Mouse (Mus musculus): ENCODE data around the gene Uri1. TPM values are rescaled to one million over a fixed set of nuclear protein-coding genes. Genes with fewer than 3 reads are reported as not detected.

The Uri1 gene
- total RNA-seq, 2 experiments from 2014 or later = 13.0 to 15.7 TPM

- DNase-seq = no peak
Observed at GRCm38 (mm10) chr7:37921681-37922430, 101.5 kb downstream of the Uri1 start.

- DNase-seq = no peak
Observed at GRCm38 (mm10) chr7:37918926-37919325, 104.4 kb downstream of the Uri1 start.

DNA sequence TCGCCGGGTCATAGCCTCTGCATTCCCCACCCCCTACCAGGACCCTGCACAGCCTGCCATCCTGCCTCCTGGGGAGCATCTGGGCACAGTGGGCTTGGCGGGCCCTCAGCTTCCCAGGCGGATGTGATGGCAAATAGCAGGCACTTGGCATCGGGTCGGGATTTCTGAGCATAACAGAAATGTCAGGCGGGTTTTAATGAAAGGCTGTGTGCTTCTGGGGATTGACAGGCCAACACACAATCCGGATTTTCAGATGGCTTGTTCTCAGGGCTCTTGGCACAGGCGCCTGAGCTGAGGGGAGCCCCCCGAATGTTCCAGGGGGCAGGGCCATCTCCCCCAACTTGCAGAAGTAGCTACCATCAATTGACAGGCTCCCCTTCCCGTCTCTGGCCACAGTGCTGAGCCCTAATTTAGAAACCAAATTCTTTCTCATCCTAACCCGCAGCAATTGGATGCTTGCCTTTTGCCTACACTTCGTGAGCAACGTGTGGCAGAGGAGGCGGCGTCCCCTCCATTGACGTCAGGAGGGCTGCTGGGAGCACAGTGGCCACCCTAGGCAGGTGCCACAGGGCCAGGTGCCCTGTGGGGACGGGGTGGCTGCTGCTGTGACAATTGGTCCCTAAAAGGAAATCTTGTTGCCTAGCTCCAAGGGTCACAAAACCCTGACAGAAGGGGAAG lies 106.5 kb downstream of the Uri1 start:
- no peak for DNase-seq

GRCm38 (mm10) chr7:37911802-37912122 lies 111.6 kb downstream of the Uri1 start:
- DNase-seq = no peak

DNA sequence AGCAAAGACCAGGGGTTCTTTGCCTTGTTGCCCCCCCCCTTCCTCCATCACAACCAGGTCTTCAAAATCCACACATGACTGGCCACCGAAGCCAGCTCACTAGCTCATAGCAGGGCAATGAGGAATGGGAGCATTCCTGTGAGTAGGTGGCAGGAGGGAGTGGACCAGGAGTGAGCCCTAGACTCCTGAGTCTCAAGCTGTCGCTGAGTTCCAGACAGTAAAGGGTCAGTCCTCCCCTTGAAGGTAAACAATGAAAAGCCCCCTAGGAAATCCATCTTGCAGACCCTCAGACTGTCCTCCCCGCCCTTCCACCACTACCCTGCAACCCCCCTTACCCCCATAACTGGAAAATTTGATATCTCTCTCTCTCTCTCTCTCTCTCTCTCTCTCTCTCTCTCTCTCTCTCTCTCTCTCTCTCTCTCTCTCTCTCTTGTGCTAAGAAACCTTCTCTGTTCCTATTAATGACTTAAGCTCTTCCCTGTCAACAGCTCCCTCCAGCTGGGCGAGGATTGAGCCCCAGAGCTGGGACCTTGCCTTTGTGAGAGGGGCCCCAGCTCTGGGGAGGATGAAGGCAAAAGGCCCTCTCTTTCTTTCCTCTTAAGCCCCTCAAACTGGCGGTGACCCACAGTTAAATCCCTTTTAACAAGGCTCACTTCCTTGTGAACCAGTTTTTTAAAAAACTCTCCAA lies 112.1 kb downstream of the Uri1 start:
- no peak for DNase-seq

DNA sequence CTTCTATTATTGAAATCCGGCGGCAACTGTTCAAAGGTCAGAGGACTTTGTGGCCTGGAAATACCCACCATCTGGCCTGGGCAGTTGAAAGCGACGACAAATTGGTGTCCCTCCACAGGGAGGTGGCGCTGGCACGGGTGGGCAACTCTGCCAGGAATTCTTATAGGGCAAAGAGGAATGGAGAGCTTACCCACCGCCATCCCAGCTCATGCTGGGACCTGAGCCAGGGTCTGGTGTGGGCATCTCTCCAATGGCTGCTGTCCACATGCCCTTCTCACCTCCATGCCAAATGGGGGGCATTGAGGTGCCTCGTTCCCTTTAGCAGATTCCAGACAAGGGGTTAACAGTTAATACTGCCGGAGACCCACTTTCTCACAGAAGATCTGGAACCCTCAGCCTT lies 113.2 kb downstream of the Uri1 start:
- DNase-seq = no peak

Other genes starting within 250 kb of the Uri1 start
- 10 to 100 TPM in 1 of 2 experiments, 1 to 10 TPM in 1; 7.9 to 10.7 TPM for gene Zfp536, start 249.9 kb downstream of the Uri1 start, total RNA-seq (2021)
- gene Ccne1, start 84.0 kb upstream of the Uri1 start, total RNA-seq (2021) = 1 to 10 TPM; 1.1 to 1.4 TPM
- gene 1600014C10Rik, start 159.7 kb upstream of the Uri1 start, total RNA-seq (2021) = 10 to 100 TPM; 36.7 to 37.9 TPM
- 10 to 100 TPM; 12.9 to 13.3 TPM for gene Plekhf1, start 204.5 kb upstream of the Uri1 start, total RNA-seq (2021)
- gene Pop4, start 247.9 kb upstream of the Uri1 start, total RNA-seq (2021) = 1 to 10 TPM; 7.6 to 9.7 TPM

Measured in heart, adult 18-20 months (tissue).